Mouse (Mus musculus) cortical plate, adult 2 months (tissue): ENCODE measurements at regions not wholly inside any gene's neighbourhood (a gene's known extent, or its start where the extent isn't known, plus 50 kb on each side); places are given as distances from the start of the nearest gene placed in this dataset.
A peak's percentile ranks its signal among the peaks of the same experiment; 100 is the strongest.

Experiments used
- H3K27ac ChIP-seq: fragments of 200-500 bp; 2 replicates; pipeline ENCODE4 v1.5.1; 2012; ENCODE audit warnings: low read length, control low read depth, inconsistent platforms; ENCODE audit not compliant: insufficient read depth
- H3K4me1 ChIP-seq: fragments of 200-500 bp; 2 replicates; pipeline ENCODE4 v1.6.1; 2011; ENCODE audit warnings: low read length; ENCODE audit not compliant: control insufficient read depth, insufficient read depth
- H3K4me3 ChIP-seq: fragments of 200-500 bp; 2 replicates; pipeline ENCODE4 v1.5.1; 2011; ENCODE audit warnings: mild to moderate bottlenecking, low read length, control low read depth; ENCODE audit not compliant: insufficient read depth
- CTCF ChIP-seq: fragments of 200-500 bp; IDR thresholded peaks from 2 replicates; pipeline ENCODE4 v1.5.1; 2011; ENCODE audit warnings: mild to moderate bottlenecking, control low read depth, low read length; ENCODE audit not compliant: insufficient read depth; ENCODE audit errors: extremely low read depth
- POLR2A ChIP-seq: fragments of 200-500 bp; IDR thresholded peaks from 2 replicates; pipeline ENCODE4 v1.6.1; 2011; ENCODE audit warnings: mild to moderate bottlenecking, low read length, control low read depth; ENCODE audit not compliant: insufficient read depth; ENCODE audit errors: extremely low read depth

DNA sequence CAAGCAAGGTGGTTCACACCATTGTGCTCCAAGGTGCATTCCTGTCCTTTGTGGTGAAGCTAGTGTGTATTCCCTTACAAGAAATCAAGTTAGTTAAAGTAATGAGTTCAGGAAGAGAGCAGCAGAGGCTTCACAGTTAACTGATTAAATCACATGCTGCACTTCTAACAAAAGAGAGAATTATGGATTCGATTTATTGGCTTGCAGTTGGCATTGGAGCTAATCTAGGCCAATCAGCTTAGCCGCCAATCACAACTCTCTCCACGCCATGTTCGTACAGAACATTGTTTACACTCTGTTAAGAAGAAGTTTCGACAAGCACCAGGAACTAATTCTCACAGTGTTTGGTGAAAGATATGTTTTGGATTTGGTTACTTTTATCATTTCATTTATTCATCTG, 292.3 kb upstream of the Kcnh7 start:
- Histone ChIP-seq H3K27ac (no peak overlapping the region), H3K4me3 (no peak overlapping the region), H3K4me1 (no peaks in the 10 kb centered on the region)
- TF ChIP-seq CTCF (no peak), POLR2A (no peak)

GRCm38 (mm10) chr2:63475255-63475654, 291.2 kb upstream of the Kcnh7 start:
- no peaks in the 10 kb centered on the region for H3K4me1 ChIP-seq
- no peak overlapping the region for H3K4me3 ChIP-seq
- H3K27ac ChIP-seq, result no peak overlapping the region
- TF ChIP-seq CTCF, result no peak
- no peak for TF ChIP-seq POLR2A

- Histone ChIP-seq H3K4me1 (no peaks in the 10 kb centered on the region), H3K27ac (no peak overlapping the region), H3K4me3 (no peak overlapping the region)
- TF ChIP-seq CTCF (peak; percentile 69), POLR2A (no peak)
Measured at GRCm38 (mm10) chr2:63473699-63474098, 289.6 kb upstream of the Kcnh7 start.

DNA sequence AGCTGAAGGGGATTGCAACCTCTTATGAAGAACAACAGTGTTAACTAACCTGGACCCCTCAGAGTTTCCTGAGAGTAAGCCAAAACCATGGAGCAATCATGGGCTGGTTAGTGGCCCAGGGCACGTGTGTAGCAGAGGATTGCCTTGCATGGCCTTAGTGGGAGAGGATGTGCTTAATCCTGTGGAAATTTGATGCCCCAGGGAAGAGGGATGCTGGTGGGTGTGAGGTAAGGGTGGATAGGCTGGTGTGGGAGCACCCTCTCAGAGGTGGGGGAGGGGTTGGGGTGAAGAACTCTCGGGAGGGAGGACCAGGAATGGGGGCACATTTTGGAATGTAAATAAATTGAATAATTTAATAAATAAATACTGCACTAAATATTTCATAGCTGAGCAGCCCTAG, 288.2 kb upstream of the Kcnh7 start:
- H3K27ac ChIP-seq, result no peak overlapping the region
- TF ChIP-seq POLR2A (no peak), CTCF (no peak)
- no peaks in the 10 kb centered on the region for H3K4me1 ChIP-seq
- H3K4me3 ChIP-seq, result no peak overlapping the region

GRCm38 (mm10) chr2:63459112-63459511, 275.0 kb upstream of the Kcnh7 start:
- Histone ChIP-seq H3K27ac (no peak overlapping the region), H3K4me3 (no peak overlapping the region), H3K4me1 (no peaks in the 10 kb centered on the region; the same call in 1 of the 2 replicates)
- no peak for TF ChIP-seq POLR2A
- TF ChIP-seq CTCF, result no peak

DNA sequence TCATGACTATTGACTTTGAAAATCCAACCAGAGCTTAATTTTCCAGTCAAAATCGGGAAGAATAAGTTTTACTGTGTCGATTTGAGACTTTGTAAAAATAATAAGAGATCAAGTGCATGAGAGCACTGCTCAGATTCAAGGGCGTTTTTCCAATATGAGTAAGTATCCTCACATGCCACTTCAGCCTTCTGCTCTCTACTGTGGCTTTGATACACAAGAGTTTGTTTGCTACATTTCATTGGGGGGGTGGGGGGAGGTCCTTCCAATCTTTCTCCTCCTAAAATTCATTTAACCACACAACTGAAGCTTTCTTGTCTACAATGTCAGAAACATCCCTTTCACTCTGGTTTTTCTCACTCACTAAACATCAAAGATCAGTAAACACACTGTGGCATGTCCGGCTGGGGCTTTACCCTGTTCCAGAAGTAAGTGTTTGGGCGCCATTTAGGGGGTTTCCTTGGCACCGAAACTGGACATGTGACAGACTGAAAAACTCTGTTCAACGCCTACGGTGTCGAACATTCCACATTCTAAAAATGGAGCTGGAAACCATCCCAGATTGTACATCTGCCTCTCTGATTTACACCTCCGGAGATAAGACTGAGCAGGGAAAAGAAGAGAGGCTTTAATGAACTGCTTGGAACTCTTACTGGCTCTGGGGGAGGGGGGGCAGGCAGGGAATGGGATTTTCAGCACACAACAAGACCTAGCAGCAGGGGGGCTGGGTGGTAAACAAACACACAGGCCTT, 270.4 kb upstream of the Kcnh7 start:
- TF ChIP-seq POLR2A, result no peak
- TF ChIP-seq CTCF, result no peak
- no peak overlapping the region for H3K4me3 ChIP-seq
- H3K4me1 ChIP-seq, result no peaks in the 10 kb centered on the region; the same call in 1 of the 2 replicates
- no peak overlapping the region; the same call in 1 of the 2 replicates for H3K27ac ChIP-seq

GRCm38 (mm10) chr2:63452891-63453290, 268.8 kb upstream of the Kcnh7 start:
- Histone ChIP-seq H3K4me1 (no peaks in the 10 kb centered on the region; the same call in 1 of the 2 replicates), H3K4me3 (no peak overlapping the region), H3K27ac (no peak overlapping the region)
- no peak for TF ChIP-seq POLR2A
- TF ChIP-seq CTCF, result no peak

DNA sequence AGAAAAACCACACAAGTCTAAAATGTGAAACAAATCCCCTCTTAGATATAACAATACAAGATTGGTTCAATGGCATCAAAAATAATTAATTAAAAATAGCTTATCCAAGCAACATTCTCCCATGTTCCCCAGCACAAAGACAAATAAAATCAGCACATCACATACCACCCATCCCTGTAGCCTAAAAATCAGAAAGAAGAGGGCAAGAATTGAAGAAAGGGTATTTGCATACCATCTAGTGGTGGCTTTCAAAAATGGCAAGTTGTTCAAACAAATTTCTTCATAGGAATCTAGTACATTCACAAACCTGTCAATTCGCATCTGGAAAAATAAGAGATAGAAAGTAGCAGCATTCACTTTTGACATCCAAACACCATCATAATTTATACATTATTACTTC, 268.1 kb upstream of the Kcnh7 start:
- H3K4me3 ChIP-seq, result no peak overlapping the region
- H3K4me1 ChIP-seq, result no peaks in the 10 kb centered on the region; the same call in 1 of the 2 replicates
- no peak overlapping the region for H3K27ac ChIP-seq
- no peak for TF ChIP-seq CTCF
- no peak for TF ChIP-seq POLR2A

DNA sequence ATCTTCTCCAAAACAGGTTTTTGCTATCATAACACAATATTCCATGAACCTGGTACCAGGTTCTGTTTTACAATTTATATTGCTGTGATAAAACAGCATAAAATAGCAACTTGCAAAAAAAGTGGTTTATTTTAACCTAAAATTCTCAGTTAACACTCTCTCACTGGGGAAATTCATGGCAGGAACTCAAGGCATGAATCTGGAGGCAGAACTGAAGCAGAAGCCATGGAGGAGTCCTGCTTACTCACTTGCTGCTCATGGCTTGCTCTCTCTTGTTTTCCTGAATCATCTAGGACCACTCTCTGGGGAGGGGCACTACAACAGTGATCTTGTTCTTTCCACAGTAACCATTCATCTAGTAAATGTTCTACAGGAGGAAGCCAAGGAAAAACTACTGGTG, 250.2 kb upstream of the Kcnh7 start:
- no peak overlapping the region for H3K4me3 ChIP-seq
- no peak overlapping the region for H3K27ac ChIP-seq
- TF ChIP-seq POLR2A (no peak), CTCF (no peak)
- H3K4me1 ChIP-seq, result no peaks in the 10 kb centered on the region

DNA sequence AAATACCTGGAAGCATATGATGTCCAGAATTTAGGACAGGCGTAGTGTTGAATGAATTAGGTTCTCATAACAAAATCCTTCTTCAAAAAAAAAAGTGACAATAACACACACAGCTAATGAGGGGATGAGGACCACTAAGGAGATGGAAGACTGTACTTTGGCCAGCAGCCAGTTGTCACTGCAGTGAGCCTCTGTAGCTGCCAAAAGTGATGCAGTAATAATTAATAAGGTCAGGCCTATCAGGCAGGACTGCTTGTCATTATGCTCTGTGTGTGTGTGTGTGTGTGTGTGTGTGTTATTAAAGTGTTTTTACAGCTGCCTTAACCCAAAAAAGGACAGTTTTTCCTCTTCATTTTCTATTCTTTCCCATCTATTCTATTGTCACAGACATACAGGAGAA, 221.3 kb upstream of the Kcnh7 start:
- H3K4me1 ChIP-seq, result no peaks in the 10 kb centered on the region
- no peak overlapping the region for H3K4me3 ChIP-seq
- TF ChIP-seq POLR2A, result no peak
- TF ChIP-seq CTCF, result no peak
- H3K27ac ChIP-seq, result no peak overlapping the region
